Mouse (Mus musculus): ENCODE data around the gene Ddost. TPM values are rescaled to one million over a fixed set of nuclear protein-coding genes. Genes with fewer than 3 reads are reported as not detected.

Gene Ddost
- polyA plus RNA-seq, 1 experiment from 2014 or later: 349 TPM

GRCm38 (mm10) chr4:138327891-138328470, 23.5 kb downstream of the Ddost start:
- no peaks in the 10 kb centered on the region for H3K36me3 ChIP-seq
- no peak for DNase-seq (ENCODE audit: low spot score)
- peaks cover 29% of the 10 kb centered on the region for H3K4me1 ChIP-seq
- H3K27ac ChIP-seq: no peak overlapping the region
- peaks cover 26% of the 10 kb centered on the region for H3K27me3 ChIP-seq (ENCODE audit: insufficient read depth, poor library complexity, severe bottlenecking)
- no peaks in the 10 kb centered on the region for H3K9me3 ChIP-seq
- H3K4me3 ChIP-seq: peak overlapping the region; percentile 42
- WGBS: 66% methylated on average over 7 of the region's 7 CpGs

GRCm38 (mm10) chr4:138330264-138330671, 25.7 kb downstream of the Ddost start:
- WGBS: 20% methylated on average over 15 of the region's 15 CpGs
- H3K27ac ChIP-seq: no peak overlapping the region
- peaks cover 18% of the 10 kb centered on the region for H3K4me1 ChIP-seq
- no peaks in the 10 kb centered on the region for H3K9me3 ChIP-seq
- H3K4me3 ChIP-seq: 0 out of 2 replicates have a peak overlapping the region, but pooled peaks have one; percentile 0
- no peak for DNase-seq (ENCODE audit: low spot score)
- H3K27me3 ChIP-seq (ENCODE audit: insufficient read depth, poor library complexity, severe bottlenecking): peaks cover 35% of the 10 kb centered on the region
- H3K36me3 ChIP-seq: no peaks in the 10 kb centered on the region

- WGBS: 78% methylated on average over 9 of the region's 9 CpGs
- no peak for DNase-seq (ENCODE audit: low spot score)
- Histone ChIP-seq H3K27ac (no peak overlapping the region), H3K4me3 (no peak overlapping the region), H3K4me1 (peaks cover 6% of the 10 kb centered on the region; the same call in 1 of the 2 replicates), H3K9me3 (no peaks in the 10 kb centered on the region), H3K36me3 (no peaks in the 10 kb centered on the region), H3K27me3 (ENCODE audit: insufficient read depth, poor library complexity, severe bottlenecking) (peaks cover 35% of the 10 kb centered on the region)
Measured at GRCm38 (mm10) chr4:138331647-138332046, 27.1 kb downstream of the Ddost start.

- WGBS: 82% methylated on average over 4 of the region's 4 CpGs
- Histone ChIP-seq H3K27me3 (ENCODE audit: insufficient read depth, poor library complexity, severe bottlenecking) (peaks cover 35% of the 10 kb centered on the region), H3K36me3 (no peaks in the 10 kb centered on the region), H3K4me3 (no peak overlapping the region), H3K27ac (no peak overlapping the region), H3K4me1 (peaks cover 6% of the 10 kb centered on the region; the same call in 1 of the 2 replicates), H3K9me3 (no peaks in the 10 kb centered on the region)
- no peak for DNase-seq (ENCODE audit: low spot score)
Measured at GRCm38 (mm10) chr4:138333135-138333534, 28.6 kb downstream of the Ddost start.

- H3K9me3 ChIP-seq: no peaks in the 10 kb centered on the region
- peaks cover 35% of the 10 kb centered on the region for H3K27me3 ChIP-seq (ENCODE audit: insufficient read depth, poor library complexity, severe bottlenecking)
- WGBS: 81% methylated on average over 12 of the region's 12 CpGs
- H3K4me1 ChIP-seq: peaks cover 11% of the 10 kb centered on the region; the same call in 1 of the 2 replicates
- no peak overlapping the region for H3K27ac ChIP-seq
- H3K36me3 ChIP-seq: no peaks in the 10 kb centered on the region
- no peak overlapping the region for H3K4me3 ChIP-seq
- no peak for DNase-seq (ENCODE audit: low spot score)
Measured at GRCm38 (mm10) chr4:138335036-138335435, 30.5 kb downstream of the Ddost start.

- H3K4me1 ChIP-seq: peaks cover 11% of the 10 kb centered on the region; the same call in 1 of the 2 replicates
- no peak for DNase-seq (ENCODE audit: low spot score)
- peaks cover 32% of the 10 kb centered on the region for H3K27me3 ChIP-seq (ENCODE audit: insufficient read depth, poor library complexity, severe bottlenecking)
- H3K36me3 ChIP-seq: no peaks in the 10 kb centered on the region
- H3K27ac ChIP-seq: no peak overlapping the region
- H3K9me3 ChIP-seq: no peaks in the 10 kb centered on the region
- WGBS: 85% methylated on average over 6 of the region's 6 CpGs
- H3K4me3 ChIP-seq: no peak overlapping the region
Measured at GRCm38 (mm10) chr4:138335648-138336047, 31.1 kb downstream of the Ddost start.

- no peak overlapping the region for H3K27ac ChIP-seq
- no peak for DNase-seq (ENCODE audit: low spot score)
- H3K27me3 ChIP-seq (ENCODE audit: insufficient read depth, poor library complexity, severe bottlenecking): peaks cover 20% of the 10 kb centered on the region
- H3K4me1 ChIP-seq: peaks cover 16% of the 10 kb centered on the region; the same call in 1 of the 2 replicates
- no peaks in the 10 kb centered on the region for H3K9me3 ChIP-seq
- H3K4me3 ChIP-seq: no peak overlapping the region
- no peaks in the 10 kb centered on the region for H3K36me3 ChIP-seq
- WGBS: 77% methylated on average over 5 of the region's 5 CpGs
Measured at GRCm38 (mm10) chr4:138336876-138337275, 32.3 kb downstream of the Ddost start.

- DNase-seq (ENCODE audit: low spot score): no peak
- Histone ChIP-seq H3K4me1 (peaks cover 16% of the 10 kb centered on the region; the same call in 1 of the 2 replicates), H3K27ac (no peak overlapping the region), H3K9me3 (no peaks in the 10 kb centered on the region), H3K36me3 (no peaks in the 10 kb centered on the region), H3K4me3 (no peak overlapping the region), H3K27me3 (ENCODE audit: insufficient read depth, poor library complexity, severe bottlenecking) (peaks cover 15% of the 10 kb centered on the region; the same call in 1 of the 2 replicates)
- WGBS: 74% methylated on average over 9 of the region's 9 CpGs
Measured at GRCm38 (mm10) chr4:138337341-138337740, 32.8 kb downstream of the Ddost start.

- H3K27ac ChIP-seq: no peak overlapping the region
- no peak for DNase-seq (ENCODE audit: low spot score)
- 25% methylated on average over 4 of the region's 4 CpGs for WGBS
- no peak overlapping the region for H3K4me3 ChIP-seq
- H3K27me3 ChIP-seq (ENCODE audit: insufficient read depth, poor library complexity, severe bottlenecking): no peaks in the 10 kb centered on the region
- H3K36me3 ChIP-seq: no peaks in the 10 kb centered on the region
- no peaks in the 10 kb centered on the region for H3K9me3 ChIP-seq
- H3K4me1 ChIP-seq: peaks cover 23% of the 10 kb centered on the region
Measured at GRCm38 (mm10) chr4:138339963-138340362, 35.4 kb downstream of the Ddost start.

- no peak for DNase-seq (ENCODE audit: low spot score)
- Histone ChIP-seq H3K36me3 (no peaks in the 10 kb centered on the region), H3K4me3 (no peak overlapping the region), H3K4me1 (peaks cover 23% of the 10 kb centered on the region), H3K27ac (no peak overlapping the region), H3K27me3 (ENCODE audit: insufficient read depth, poor library complexity, severe bottlenecking) (no peaks in the 10 kb centered on the region), H3K9me3 (no peaks in the 10 kb centered on the region)
- WGBS: 51% methylated on average over 8 of the region's 8 CpGs
Measured at GRCm38 (mm10) chr4:138341393-138341792, 36.9 kb downstream of the Ddost start.

GRCm38 (mm10) chr4:138342048-138342447, 37.5 kb downstream of the Ddost start:
- Histone ChIP-seq H3K4me3 (no peak overlapping the region), H3K27me3 (ENCODE audit: insufficient read depth, poor library complexity, severe bottlenecking) (no peaks in the 10 kb centered on the region), H3K27ac (no peak overlapping the region), H3K36me3 (no peaks in the 10 kb centered on the region), H3K4me1 (peaks cover 23% of the 10 kb centered on the region), H3K9me3 (no peaks in the 10 kb centered on the region)
- no peak for DNase-seq (ENCODE audit: low spot score)
- WGBS: 74% methylated on average over 7 of the region's 7 CpGs

- H3K27me3 ChIP-seq (ENCODE audit: insufficient read depth, poor library complexity, severe bottlenecking): peaks cover under 1% of the 10 kb centered on the region; the same call in 1 of the 2 replicates
- no peaks in the 10 kb centered on the region for H3K36me3 ChIP-seq
- peak overlapping the region; percentile 57 for H3K27ac ChIP-seq
- no peaks in the 10 kb centered on the region for H3K9me3 ChIP-seq
- WGBS: 71% methylated on average over 6 of the region's 6 CpGs
- peaks cover 23% of the 10 kb centered on the region for H3K4me1 ChIP-seq
- H3K4me3 ChIP-seq: no peak overlapping the region
- DNase-seq (ENCODE audit: low spot score): no peak
Measured at GRCm38 (mm10) chr4:138342778-138343177, 38.2 kb downstream of the Ddost start.

GRCm38 (mm10) chr4:138343341-138343837, 38.9 kb downstream of the Ddost start:
- Histone ChIP-seq H3K27me3 (ENCODE audit: insufficient read depth, poor library complexity, severe bottlenecking) (peaks cover 6% of the 10 kb centered on the region; the same call in 1 of the 2 replicates), H3K27ac (peak overlapping the region; percentile 57), H3K4me3 (no peak overlapping the region), H3K9me3 (no peaks in the 10 kb centered on the region), H3K36me3 (no peaks in the 10 kb centered on the region), H3K4me1 (peaks cover 23% of the 10 kb centered on the region)
- 66% methylated on average over 10 of the region's 10 CpGs for WGBS
- no peak for DNase-seq (ENCODE audit: low spot score)
